Mouse (Mus musculus) midbrain, embryonic 15.5 days (tissue): ENCODE data around the gene Ceacam20. TPM values are rescaled to one million over a fixed set of nuclear protein-coding genes. Genes with fewer than 3 reads are reported as not detected.
"Not testable (repeated sequence)": the region's sequence is repeated elsewhere in the genome, so short reads cannot be mapped to it uniquely, and the experiment has no call there.

Experiments
- ATAC-seq: fragments of 200-750 bp; cut with Nextera tagmentation; replicated peaks from 2 replicates; pipeline ENCODE4 v1.8.0; 2017; ENCODE audit warnings: moderate TSS enrichment
- H3K27ac ChIP-seq: fragments of 300-500 bp; sonication (generic); 2 replicates; pipeline ENCODE4 v1.5.1; 2015; ENCODE audit warnings: mild to moderate bottlenecking, inconsistent platforms
- H3K27me3 ChIP-seq: fragments of 300-500 bp; sonication (generic); replicated peaks from 2 replicates; pipeline ENCODE4 v1.6.1; 2015; ENCODE audit warnings: inconsistent platforms
- H3K36me3 ChIP-seq: fragments of 300-500 bp; sonication (generic); replicated peaks from 2 replicates; pipeline ENCODE4 v1.6.1; 2015; ENCODE audit warnings: inconsistent platforms
- H3K4me1 ChIP-seq: fragments of 300-500 bp; sonication (generic); 2 replicates; pipeline ENCODE4 v1.6.1; 2015; ENCODE audit warnings: inconsistent platforms
- H3K4me2 ChIP-seq: fragments of 300-500 bp; sonication (generic); 2 replicates; pipeline ENCODE4 v1.6.1; 2015; ENCODE audit warnings: inconsistent platforms, mild to moderate bottlenecking, moderate library complexity
- H3K4me3 ChIP-seq: fragments of 300-500 bp; sonication (generic); 2 replicates; pipeline ENCODE4 v1.5.1; 2015; ENCODE audit warnings: mild to moderate bottlenecking, inconsistent platforms
- H3K9ac ChIP-seq: fragments of 300-500 bp; sonication (generic); 2 replicates; pipeline ENCODE4 v1.6.1; 2015; ENCODE audit warnings: mild to moderate bottlenecking, inconsistent platforms
- H3K9me3 ChIP-seq: fragments of 300-500 bp; sonication (generic); 2 replicates; pipeline ENCODE4 v1.6.1; 2016; ENCODE audit warnings: inconsistent platforms
- WGBS: fragments of 180-500 bp; shearing (Covaris S2); methylation state at CpG from one replicate; pipeline ENCODE4 v1.1.7; 2015; ENCODE audit warnings: mixed read lengths; 5-methylcytosine and 5-hydroxymethylcytosine counted together
- polyA plus RNA-seq: library from polyadenylated mRNA; unstranded; fragments of >200 nt; fragmentation: Nextera tagmentation; extraction: Ambion mirVana; gene quantifications from 2 replicates; pipeline ENCODE4 v1.2.1, GENCODE M21; 2015

Ceacam20 gene
- polyA plus RNA-seq: not detected in 2 replicates

- Histone ChIP-seq H3K27me3 (no peaks in the 10 kb centered on the region), H3K9me3 (no peaks in the 10 kb centered on the region), H3K4me2 (no peak within 1 kb of the TSS), H3K36me3 (no peaks in the 10 kb centered on the region), H3K9ac (no peak within 1 kb of the TSS), H3K4me1 (no peaks in the 10 kb centered on the region), H3K27ac (no peak within 1 kb of the TSS), H3K4me3 (no peak within 1 kb of the TSS)
- 84% methylated on average over 7 of the region's 7 CpGs for WGBS
- ATAC-seq: no peak
These were observed at the start of gene Ceacam20 for GRCm38 (mm10) chr7:19964985-19965579. Gene Ceacam20 (plus strand): TSS chr7:19965412.

- peak overlapping the region; percentile 73 for H3K4me3 ChIP-seq
- H3K27ac ChIP-seq: peak overlapping the region; percentile 91
- peak overlapping the region; percentile 70 for H3K9ac ChIP-seq
- H3K36me3 ChIP-seq: peaks cover 6% of the 10 kb centered on the region; the same call in 1 of the 2 replicates
- no peaks in the 10 kb centered on the region for H3K27me3 ChIP-seq
- peak; percentile 60 for ATAC-seq
- H3K9me3 ChIP-seq: no peaks in the 10 kb centered on the region
- H3K4me1 ChIP-seq: peaks cover 10% of the 10 kb centered on the region
- WGBS: 36% methylated on average over 4 of the region's 4 CpGs
- H3K4me2 ChIP-seq: peak overlapping the region; percentile 63
These were observed 45.1 kb upstream of the Ceacam20 start for GRCm38 (mm10) chr7:19920166-19920505.

DNA sequence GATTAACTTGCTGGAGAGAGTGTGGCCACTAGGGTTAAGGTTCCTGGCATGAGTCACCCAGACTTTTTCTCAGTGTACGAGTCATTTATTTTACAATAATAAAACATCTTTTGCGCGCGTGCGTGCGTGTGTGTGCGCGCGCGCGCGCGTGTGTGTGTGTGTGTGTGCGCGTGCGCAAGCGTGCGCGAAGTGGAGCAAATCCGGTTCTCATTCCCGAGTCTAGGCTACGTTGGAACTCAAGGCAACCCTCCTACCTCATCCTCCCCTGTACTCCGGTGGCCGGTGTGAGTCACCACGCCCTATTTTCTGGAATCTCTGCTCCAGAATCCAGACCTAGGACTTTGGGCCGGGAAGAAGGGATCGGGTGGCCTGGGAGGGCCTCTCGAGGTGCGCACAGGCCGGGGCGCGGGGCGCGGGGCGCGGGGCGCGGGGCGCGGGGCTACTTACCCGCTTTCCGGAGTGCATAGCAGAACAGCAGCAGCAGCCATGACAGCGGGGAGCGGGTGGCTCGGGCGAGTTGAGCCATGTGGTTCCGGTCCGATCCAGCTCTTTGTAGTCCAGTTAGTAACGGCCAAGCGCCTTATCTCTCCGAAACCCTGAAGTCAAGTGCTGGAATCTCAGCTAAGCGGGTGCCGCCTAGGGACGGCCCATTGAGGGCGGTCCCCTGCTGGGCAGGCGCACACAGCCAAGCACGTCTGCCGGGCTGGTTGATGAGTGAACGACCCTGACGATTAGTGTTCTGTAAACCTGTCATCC is 44.5 kb upstream of the Ceacam20 start, which contains the start of gene Pvr:
Gene Pvr, minus strand, starts transcription at position 655 of the 756 bp plus-strand sequence.
- peak within 1 kb of the TSS; percentile 73 for H3K4me3 ChIP-seq
- peaks cover 6% of the 10 kb centered on the region; the same call in 1 of the 2 replicates for H3K36me3 ChIP-seq
- peak; percentile 90 for ATAC-seq
- peak within 1 kb of the TSS; percentile 70 for H3K9ac ChIP-seq
- H3K27ac ChIP-seq: peak within 1 kb of the TSS; percentile 91
- H3K4me1 ChIP-seq: peaks cover 10% of the 10 kb centered on the region
- peak within 1 kb of the TSS; percentile 63 for H3K4me2 ChIP-seq
- no peaks in the 10 kb centered on the region for H3K27me3 ChIP-seq
- no peaks in the 10 kb centered on the region for H3K9me3 ChIP-seq
- under 1% methylated on average over 60 of the region's 60 CpGs for WGBS

DNA sequence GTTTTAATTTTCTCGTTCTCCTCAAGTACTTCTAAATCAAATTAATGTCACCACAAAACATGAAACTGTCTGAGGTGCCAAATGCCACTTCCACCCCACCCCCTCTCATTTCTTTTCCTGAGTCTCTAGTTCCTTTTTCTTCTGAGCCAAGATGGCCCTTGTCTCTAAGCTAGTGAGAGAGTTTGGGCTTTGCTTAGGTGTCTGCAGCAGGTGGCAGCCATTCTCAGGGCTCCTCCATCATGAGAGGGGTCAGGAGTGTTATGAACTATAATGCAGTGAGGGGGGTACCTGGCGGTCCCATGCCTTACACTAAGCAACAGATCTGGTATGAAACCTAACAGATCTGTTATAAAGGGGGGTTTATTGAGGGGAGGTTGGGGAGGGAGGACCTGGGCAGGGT is 41.9 kb upstream of the Ceacam20 start:
- H3K36me3 ChIP-seq: no peaks in the 10 kb centered on the region
- no peaks in the 10 kb centered on the region for H3K27me3 ChIP-seq
- H3K9ac ChIP-seq: no peak overlapping the region
- 59% methylated on average over 2 of the region's 2 CpGs for WGBS
- ATAC-seq: no peak
- H3K4me2 ChIP-seq: no peak overlapping the region
- H3K9me3 ChIP-seq: no peaks in the 10 kb centered on the region
- no peak overlapping the region for H3K4me3 ChIP-seq
- H3K27ac ChIP-seq: no peak overlapping the region
- H3K4me1 ChIP-seq: peaks cover 10% of the 10 kb centered on the region

DNA sequence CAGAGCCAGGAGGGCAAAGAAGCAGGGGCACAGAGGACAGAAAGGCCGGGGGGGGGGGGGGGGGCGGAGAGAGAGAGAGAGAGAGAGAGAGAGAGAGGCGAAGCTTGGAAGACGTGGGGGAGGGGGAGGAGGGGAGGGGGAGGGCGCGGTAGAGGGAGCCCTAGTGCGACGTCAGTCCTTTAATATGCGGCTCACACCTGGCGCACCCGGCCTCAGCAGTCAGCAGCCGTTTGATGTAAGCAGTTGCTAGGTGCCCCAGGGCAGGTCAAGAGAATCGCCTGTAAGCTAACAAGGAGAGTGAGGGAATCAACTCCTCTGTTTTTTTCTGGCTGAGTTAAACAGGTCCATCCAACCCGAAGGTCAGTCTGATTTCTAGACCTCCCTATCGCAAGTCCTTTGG is 41.4 kb upstream of the Ceacam20 start:
- Histone ChIP-seq H3K4me3 (no peak overlapping the region), H3K36me3 (no peaks in the 10 kb centered on the region), H3K9me3 (no peaks in the 10 kb centered on the region), H3K27ac (no peak overlapping the region), H3K4me1 (peaks cover 10% of the 10 kb centered on the region), H3K27me3 (no peaks in the 10 kb centered on the region), H3K4me2 (no peak overlapping the region), H3K9ac (no peak overlapping the region)
- WGBS: 11% methylated on average over 9 of the region's 15 CpGs
- no peak for ATAC-seq

- H3K36me3 ChIP-seq: no peaks in the 10 kb centered on the region
- no peaks in the 10 kb centered on the region for H3K9me3 ChIP-seq
- no peak overlapping the region for H3K9ac ChIP-seq
- ATAC-seq: no peak
- WGBS: 61% methylated on average over 1 of the region's 1 CpGs
- no peaks in the 10 kb centered on the region for H3K27me3 ChIP-seq
- H3K27ac ChIP-seq: no peak overlapping the region
- H3K4me2 ChIP-seq: no peak overlapping the region
- peaks cover 3% of the 10 kb centered on the region; the same call in 1 of the 2 replicates for H3K4me1 ChIP-seq
- H3K4me3 ChIP-seq: no peak overlapping the region
These were observed 39.8 kb upstream of the Ceacam20 start for GRCm38 (mm10) chr7:19925376-19925775.

GRCm38 (mm10) chr7:19926849-19927480 is 38.2 kb upstream of the Ceacam20 start:
- no peak overlapping the region for H3K4me2 ChIP-seq
- H3K27ac ChIP-seq: no peak overlapping the region
- no peaks in the 10 kb centered on the region for H3K36me3 ChIP-seq
- no peaks in the 10 kb centered on the region for H3K27me3 ChIP-seq
- 85% methylated on average over 2 of the region's 2 CpGs for WGBS
- H3K9ac ChIP-seq: no peak overlapping the region
- peaks cover 3% of the 10 kb centered on the region; the same call in 1 of the 2 replicates for H3K4me1 ChIP-seq
- ATAC-seq: no peak
- H3K4me3 ChIP-seq: no peak overlapping the region
- no peaks in the 10 kb centered on the region for H3K9me3 ChIP-seq

- Histone ChIP-seq H3K9ac (no peak overlapping the region), H3K36me3 (no peaks in the 10 kb centered on the region), H3K9me3 (no peaks in the 10 kb centered on the region), H3K4me1 (peaks cover 12% of the 10 kb centered on the region; the same call in 1 of the 2 replicates), H3K4me3 (no peak overlapping the region), H3K27me3 (no peaks in the 10 kb centered on the region), H3K27ac (no peak overlapping the region), H3K4me2 (no peak overlapping the region)
- no peak for ATAC-seq
- WGBS: 55% methylated on average over 5 of the region's 5 CpGs
These were observed 36.7 kb upstream of the Ceacam20 start for GRCm38 (mm10) chr7:19928486-19928885.

GRCm38 (mm10) chr7:19930481-19930880 is 34.7 kb upstream of the Ceacam20 start:
- H3K4me1 ChIP-seq, H3K27ac ChIP-seq, H3K27me3 ChIP-seq, H3K9me3 ChIP-seq, H3K4me2 ChIP-seq, H3K36me3 ChIP-seq, ATAC-seq, H3K4me3 ChIP-seq, H3K9ac ChIP-seq: not testable (repeated sequence)
- 77% methylated on average over 6 of the region's 6 CpGs for WGBS

GRCm38 (mm10) chr7:19932133-19932876 is 32.9 kb upstream of the Ceacam20 start:
- no peak overlapping the region for H3K4me3 ChIP-seq
- H3K36me3 ChIP-seq: no peaks in the 10 kb centered on the region
- H3K9me3 ChIP-seq: no peaks in the 10 kb centered on the region
- no peak overlapping the region for H3K27ac ChIP-seq
- peaks cover 10% of the 10 kb centered on the region; the same call in 1 of the 2 replicates for H3K4me1 ChIP-seq
- H3K9ac ChIP-seq: no peak overlapping the region
- H3K4me2 ChIP-seq: peak overlapping the region; percentile 42
- ATAC-seq: peak; percentile 46
- 30% methylated on average over 13 of the region's 13 CpGs for WGBS
- H3K27me3 ChIP-seq: no peaks in the 10 kb centered on the region

GRCm38 (mm10) chr7:19932877-19933809 is 32.1 kb upstream of the Ceacam20 start:
- ATAC-seq: peak; percentile 83
- Histone ChIP-seq H3K27me3 (no peaks in the 10 kb centered on the region), H3K9ac (no peak overlapping the region), H3K27ac (peak overlapping the region; percentile 39; the same call in 1 of the 2 replicates), H3K4me2 (peak overlapping the region; percentile 42), H3K4me1 (peaks cover 10% of the 10 kb centered on the region; the same call in 1 of the 2 replicates), H3K9me3 (no peaks in the 10 kb centered on the region), H3K36me3 (no peaks in the 10 kb centered on the region), H3K4me3 (peak overlapping the region; percentile 19)
- 21% methylated on average over 21 of the region's 21 CpGs for WGBS
